Mouse (Mus musculus): ENCODE data around the gene Tuba4a.

GRCm38 (mm10) chr1:75243411-75243810 is 23.7 kb upstream of the Tuba4a start:
- TF ChIP-seq ZNF384 (IDR thresholded peaks at IDR 0.05; ENCODE audit: low read depth, low read length) (no peak), CTCF (conservative IDR thresholded peaks at IDR 0.05 in 1 of 2, IDR thresholded peaks at IDR 0.05 in 1 of 2; ENCODE audit: low read depth in 2 of 2, low read length in 2 of 2) (no peak), UBTF (IDR thresholded peaks at IDR 0.05; ENCODE audit: low read depth, low read length) (no peak), POLR2A (IDR thresholded peaks at IDR 0.05; ENCODE audit: low read depth, low read length) (no peak), POLR2AphosphoS2 (IDR thresholded peaks at IDR 0.05; ENCODE audit: low read depth, low read length) (no peak), KAT2A (IDR thresholded peaks at IDR 0.05; ENCODE audit: insufficient replicate concordance, low read length) (no peak), MAFK (IDR thresholded peaks at IDR 0.05; ENCODE audit: insufficient replicate concordance, low read length) (no peak), EP300 (IDR thresholded peaks at IDR 0.05; ENCODE audit: low read length) (no peak)
